ENCODE assay signal across 8 mouse cellular contexts in genomic region chr11:74926388-74927005, GRCm38 (mm10). TPM values are rescaled to one million over a fixed set of nuclear protein-coding genes. Genes with fewer than 3 reads are reported as not detected.
DNase-seq lines count a peak whose midpoint lies in the region; ATAC-seq and TF ChIP-seq lines count a peak whose summit lies in the region.

No protein-coding gene starts in this region.

- TF ChIP-seq POLR2A in small intestine, adult 2 months (IDR thresholded peaks at IDR 0.05; ENCODE audit: low read depth, low read length), result no peak; the same call in 1 of the 2 replicates

- H3K27me3 ChIP-seq in forebrain, embryonic 14.5 days (replicated peaks; ENCODE audit: control insufficient read depth, insufficient read depth, low read length), result no peaks in the 10 kb centered on the region
- H3K27me3 ChIP-seq in liver, embryonic 16.5 days (ENCODE audit: control insufficient read depth, insufficient read depth, low read depth, low read length), result no peaks in the 10 kb centered on the region
- H3K27me3 ChIP-seq in small intestine, adult 2 months (ENCODE audit: control insufficient read depth, insufficient read depth, low read length), result no peaks in the 10 kb centered on the region

- ATAC-seq in forebrain, embryonic 14.5 days, result no peak
- peak; percentile 53 for ATAC-seq in inflammation-experienced regulatory T-cells, adult 6 months
- ATAC-seq in liver, embryonic 16.5 days (ENCODE audit: low read depth), result peak; percentile 1; the same call in 1 of the 2 replicates

- H3K36me3 ChIP-seq in forebrain, embryonic 14.5 days (ENCODE audit: control insufficient read depth, insufficient read depth, low read length), result peaks cover 17% of the 10 kb centered on the region
- H3K36me3 ChIP-seq in liver, embryonic 16.5 days (ENCODE audit: control insufficient read depth, insufficient read depth), result peaks cover 3% of the 10 kb centered on the region; the same call in 1 of the 2 replicates
- H3K36me3 ChIP-seq in small intestine, adult 2 months (ENCODE audit: control insufficient read depth, insufficient read depth, low read length), result peaks cover 2% of the 10 kb centered on the region

- H3K9me3 ChIP-seq in forebrain, embryonic 14.5 days (replicated peaks; ENCODE audit: control insufficient read depth, low read length), result no peaks in the 10 kb centered on the region
- no peaks in the 10 kb centered on the region for H3K9me3 ChIP-seq in liver, embryonic 16.5 days (replicated peaks; ENCODE audit: control insufficient read depth, low read length)

- DNase-seq in cerebellum, postnatal 10 days, result peak; percentile 18 to 31
- DNase-seq in cerebellum, postnatal 4 days (ENCODE audit: low spot score in 2 of 2), result no peak
- DNase-seq in adrenal gland, adult 2 months, result peak; percentile 72
- DNase-seq in forebrain, embryonic 14.5 days (ENCODE audit: low spot score), result no peak
- DNase-seq in frontal cortex, postnatal 10 days (ENCODE audit: low spot score in 2 of 2), result no peak

- TF ChIP-seq CTCF in small intestine, adult 2 months (IDR thresholded peaks at IDR 0.05; ENCODE audit: extremely low read depth, insufficient read length, insufficient replicate concordance, low read depth, low read length), result no peak

- peaks cover 13% of the 10 kb centered on the region for H3K4me1 ChIP-seq in forebrain, embryonic 14.5 days (ENCODE audit: control insufficient read depth, insufficient read depth, low read length)
- peaks cover 17% of the 10 kb centered on the region for H3K4me1 ChIP-seq in liver, embryonic 16.5 days (ENCODE audit: control insufficient read depth, low read depth, low read length)
- H3K4me1 ChIP-seq in small intestine, adult 2 months (ENCODE audit: control insufficient read depth, insufficient read depth, insufficient read length, low read length), result 0 out of 2 replicates have a peak, but pooled peaks cover 1% of the 10 kb centered on the region

- H3K27ac ChIP-seq in forebrain, embryonic 14.5 days (ENCODE audit: low read depth, low read length), result peak overlapping the region; percentile 98
- H3K27ac ChIP-seq in liver, embryonic 16.5 days (ENCODE audit: low read length), result peak overlapping the region; percentile 98
- H3K27ac ChIP-seq in small intestine, adult 2 months (ENCODE audit: insufficient read depth, low read depth, low read length), result peak overlapping the region; percentile 97

- peak overlapping the region; percentile 90 for H3K9ac ChIP-seq in forebrain, embryonic 14.5 days (ENCODE audit: low read length)
- peak overlapping the region; percentile 96 for H3K9ac ChIP-seq in liver, embryonic 16.5 days (ENCODE audit: low read depth, low read length)

- peak overlapping the region; percentile 73 for H3K4me2 ChIP-seq in forebrain, embryonic 14.5 days (ENCODE audit: low read length)
- H3K4me2 ChIP-seq in liver, embryonic 16.5 days (ENCODE audit: low read depth, low read length), result peak overlapping the region; percentile 83

- H3K4me3 ChIP-seq in forebrain, embryonic 14.5 days (ENCODE audit: low read depth, low read length), result peak overlapping the region; percentile 87
- H3K4me3 ChIP-seq in liver, embryonic 16.5 days (ENCODE audit: low read depth, low read length), result peak overlapping the region; percentile 96
- peak overlapping the region; percentile 70 for H3K4me3 ChIP-seq in small intestine, adult 2 months (ENCODE audit: low read depth, low read length)

- 8% methylated on average over 11 of the region's 11 CpGs for WGBS in forebrain, embryonic 14.5 days
- 2% methylated on average over 11 of the region's 11 CpGs for WGBS in liver, embryonic 16.5 days (ENCODE audit: insufficient replicate concordance)
- under 1% methylated on average over 11 of the region's 11 CpGs for WGBS in small intestine, adult 2 months

RNA-seq across cellular contexts. Expression of gene Srr, which starts 0.7 kb away (rescaled TPM):
- total RNA-seq in adrenal gland, adult 2 months (2021), result 10 to 100 TPM; 55.7 to 62.8 TPM
- polyA plus RNA-seq in adrenal gland, adult 2 months (2012; rRNA removed), result 2.4 and 5.2 TPM in 2 replicates
- polyA plus RNA-seq in forebrain, embryonic 14.5 days (2014; fragmentation: Nextera tagmentation; extraction: Ambion mirVana), result 45.9 and 56.0 TPM in 2 replicates
- polyA plus RNA-seq in inflammation-experienced regulatory T-cells, adult 6 months (2017; shearing (Covaris generic)), result 1 to 10 TPM; 6.6 to 9.5 (median 8.3) TPM
- polyA plus RNA-seq in liver, embryonic 16.5 days (2015; fragmentation: Nextera tagmentation; extraction: Ambion mirVana), result 4.6 and 5.1 TPM in 2 replicates
- polyA plus RNA-seq in small intestine, adult 2 months (2012; rRNA removed), result 3.3 and 6.4 TPM in 2 replicates

RNA-seq across cellular contexts. Expression of gene Smg6, which starts 0.9 kb away (rescaled TPM):
- total RNA-seq in adrenal gland, adult 2 months (2021), result 10 to 100 TPM; 19.7 to 20.9 TPM
- polyA plus RNA-seq in adrenal gland, adult 2 months (2012; rRNA removed), result 27.8 and 32.6 TPM in 2 replicates
- polyA plus RNA-seq in forebrain, embryonic 14.5 days (2014; fragmentation: Nextera tagmentation; extraction: Ambion mirVana), result 12.9 and 13.7 TPM in 2 replicates
- 10 to 100 TPM; 16.3 to 22.0 (median 18.9) TPM for polyA plus RNA-seq in inflammation-experienced regulatory T-cells, adult 6 months (2017; shearing (Covaris generic))
- 5.1 and 5.5 TPM in 2 replicates for polyA plus RNA-seq in liver, embryonic 16.5 days (2015; fragmentation: Nextera tagmentation; extraction: Ambion mirVana)
- 10.2 and 18.7 TPM in 2 replicates for polyA plus RNA-seq in small intestine, adult 2 months (2012; rRNA removed)

RNA-seq across cellular contexts. Expression of gene Tsr1, which starts 28.6 kb away (rescaled TPM):
- total RNA-seq in adrenal gland, adult 2 months (2021), result 10 to 100 TPM; 35.3 to 39.8 TPM
- 2.2 and 3.8 TPM in 2 replicates for polyA plus RNA-seq in adrenal gland, adult 2 months (2012; rRNA removed)
- 33.2 and 38.2 TPM in 2 replicates for polyA plus RNA-seq in forebrain, embryonic 14.5 days (2014; fragmentation: Nextera tagmentation; extraction: Ambion mirVana)
- polyA plus RNA-seq in inflammation-experienced regulatory T-cells, adult 6 months (2017; shearing (Covaris generic)), result 10 to 100 TPM; 29.2 to 46.3 (median 45.4) TPM
- polyA plus RNA-seq in liver, embryonic 16.5 days (2015; fragmentation: Nextera tagmentation; extraction: Ambion mirVana), result 16.7 and 17.5 TPM in 2 replicates
- 1.7 and 1.9 TPM in 2 replicates for polyA plus RNA-seq in small intestine, adult 2 months (2012; rRNA removed)

RNA-seq across cellular contexts. Expression of gene Sgsm2, which starts 29.6 kb away (rescaled TPM):
- total RNA-seq in adrenal gland, adult 2 months (2021), result 10 to 100 TPM; 21.8 to 24.4 TPM
- polyA plus RNA-seq in adrenal gland, adult 2 months (2012; rRNA removed), result 27.0 and 35.2 TPM in 2 replicates
- polyA plus RNA-seq in forebrain, embryonic 14.5 days (2014; fragmentation: Nextera tagmentation; extraction: Ambion mirVana), result 8.3 and 10.6 TPM in 2 replicates
- 1 to 10 TPM; 1.2 to 3.2 (median 2.9) TPM for polyA plus RNA-seq in inflammation-experienced regulatory T-cells, adult 6 months (2017; shearing (Covaris generic))
- polyA plus RNA-seq in liver, embryonic 16.5 days (2015; fragmentation: Nextera tagmentation; extraction: Ambion mirVana), result 0.89 and 1.2 TPM in 2 replicates
- 6.8 and 9.7 TPM in 2 replicates for polyA plus RNA-seq in small intestine, adult 2 months (2012; rRNA removed)

Comparison
In these comparisons a context has a peak if more than half of its experiments do, and no peak if none do; other contexts are left out.
1. DNase-seq: peak in cerebellum, postnatal 10 days (2 of 2) and adrenal gland, adult 2 months (single experiment); none in cerebellum, postnatal 4 days (0 of 2), forebrain, embryonic 14.5 days (single experiment) and frontal cortex, postnatal 10 days (0 of 2).
2. Peak in every context shown above with its lines, with median percentiles within 50 percentile points of each other: H3K27ac ChIP-seq and H3K4me3 ChIP-seq.